9 mouse cellular contexts compared by ENCODE assay signal in the genomic region with DNA sequence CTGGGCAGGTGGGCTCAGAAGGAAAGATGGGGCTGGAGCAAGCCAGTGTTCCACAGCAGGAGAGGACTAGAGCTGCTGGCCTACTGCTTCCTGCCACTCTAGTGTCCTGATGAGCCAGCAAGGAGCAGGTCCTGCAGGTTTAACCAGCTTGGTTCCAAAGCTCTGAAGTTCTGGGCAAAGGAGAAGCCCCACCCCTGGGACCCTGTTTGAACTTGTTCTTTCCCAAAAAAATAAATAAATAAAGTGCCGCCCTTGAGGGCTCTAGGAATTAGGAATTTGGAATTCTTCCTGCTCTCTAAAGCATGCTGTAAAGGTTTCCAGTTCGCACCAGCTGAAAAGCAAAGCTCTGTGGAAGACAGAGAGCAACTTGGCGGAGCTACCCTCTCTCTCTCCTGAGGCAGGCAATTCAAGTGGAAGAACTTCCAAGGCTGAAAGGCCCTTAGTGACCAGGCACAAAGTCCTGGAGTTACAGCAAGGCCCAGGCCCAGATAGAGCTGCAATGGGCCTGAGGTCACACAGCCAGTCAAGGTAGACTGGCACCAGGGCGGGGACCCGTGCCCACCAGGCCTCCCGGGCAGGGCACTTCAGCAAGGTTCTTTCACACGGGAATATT. TPM values are rescaled to one million over a fixed set of nuclear protein-coding genes. Genes with fewer than 3 reads are reported as not detected.
DNase-seq lines count a peak whose midpoint lies in the region; ATAC-seq and TF ChIP-seq lines count a peak whose summit lies in the region.
"Had no signal": no experiment of that assay in that cellular context is flagged by ENCODE, and none has a peak within 500 bp of the region (broad histone marks: within the 10 kb centered on the region; RNA-seq: fewer than 3 reads in every experiment).

No protein-coding gene starts in this region.

- H3K9me3 ChIP-seq in midbrain, embryonic 16.5 days (replicated peaks; ENCODE audit: control insufficient read depth, low read length, poor library complexity, severe bottlenecking), result no peaks in the 10 kb centered on the region
- H3K9me3 ChIP-seq in midbrain, embryonic 11.5 days (ENCODE audit: control insufficient read depth, low read length), result no peaks in the 10 kb centered on the region
- no peaks in the 10 kb centered on the region for H3K9me3 ChIP-seq in stomach, postnatal 0 days (ENCODE audit: control insufficient read depth, low read length)

- peak; percentile 87 for TF ChIP-seq EP300 in stomach, postnatal 0 days (optimal IDR thresholded peaks at IDR 0.05)

- H3K4me1 ChIP-seq in midbrain, embryonic 16.5 days (ENCODE audit: control insufficient read depth, insufficient read depth, low read length), result peaks cover 6% of the 10 kb centered on the region
- H3K4me1 ChIP-seq in midbrain, embryonic 11.5 days (ENCODE audit: control insufficient read depth, insufficient read depth, low read length), result no peaks in the 10 kb centered on the region
- peaks cover 9% of the 10 kb centered on the region for H3K4me1 ChIP-seq in stomach, postnatal 0 days (replicated peaks; ENCODE audit: control insufficient read depth, insufficient read depth)

- 69% methylated on average over 7 of the region's 7 CpGs for WGBS in midbrain, embryonic 16.5 days
- WGBS in midbrain, embryonic 11.5 days, result 76% methylated on average over 7 of the region's 7 CpGs
- 43% methylated on average over 7 of the region's 7 CpGs for WGBS in stomach, postnatal 0 days

- no peak overlapping the region for H3K4me2 ChIP-seq in midbrain, embryonic 16.5 days (ENCODE audit: low read length)
- H3K4me2 ChIP-seq in midbrain, embryonic 11.5 days, result no peak overlapping the region
- H3K4me2 ChIP-seq in stomach, postnatal 0 days (replicated peaks; ENCODE audit: low read depth), result 0 out of 2 replicates have a peak overlapping the region, but pooled peaks have one; percentile 8

- H3K9ac ChIP-seq in midbrain, embryonic 16.5 days (ENCODE audit: low read depth, low read length), result no peak overlapping the region; the same call in 1 of the 2 replicates
- H3K9ac ChIP-seq in midbrain, embryonic 11.5 days (ENCODE audit: low read length), result no peak overlapping the region
- peak overlapping the region; percentile 23; the same call in 1 of the 2 replicates for H3K9ac ChIP-seq in stomach, postnatal 0 days (ENCODE audit: low read length)

- H3K27ac ChIP-seq in midbrain, embryonic 16.5 days (ENCODE audit: low read length), result peak overlapping the region; percentile 44; the same call in 1 of the 2 replicates
- no peak overlapping the region for H3K27ac ChIP-seq in midbrain, embryonic 11.5 days (ENCODE audit: low read depth, low read length)
- peak overlapping the region; percentile 89 for H3K27ac ChIP-seq in stomach, postnatal 0 days (replicated peaks)

- H3K4me3 ChIP-seq in midbrain, embryonic 16.5 days (ENCODE audit: low read depth, low read length), result no peak overlapping the region
- H3K4me3 ChIP-seq in midbrain, embryonic 11.5 days (ENCODE audit: low read depth, low read length), result no peak overlapping the region
- H3K4me3 ChIP-seq in stomach, postnatal 0 days (ENCODE audit: low read depth, low read length), result no peak overlapping the region

- ATAC-seq in midbrain, embryonic 16.5 days, result no peak
- ATAC-seq in midbrain, embryonic 11.5 days (ENCODE audit: low FRiP score), result no peak
- peak; percentile 60 for ATAC-seq in stomach, postnatal 0 days (ENCODE audit: low FRiP score, low TSS enrichment)
- no peak for ATAC-seq in megakaryocyte progenitor cell, adult 5-6 weeks (replicated peaks; ENCODE audit: poor library complexity)

- H3K27me3 ChIP-seq in midbrain, embryonic 16.5 days (ENCODE audit: control insufficient read depth, insufficient read depth, low read depth, low read length), result no peaks in the 10 kb centered on the region
- no peaks in the 10 kb centered on the region for H3K27me3 ChIP-seq in midbrain, embryonic 11.5 days (ENCODE audit: control insufficient read depth, insufficient read depth, low read length)
- no peaks in the 10 kb centered on the region for H3K27me3 ChIP-seq in stomach, postnatal 0 days (ENCODE audit: control insufficient read depth, insufficient read depth, low read length)

- H3K36me3 ChIP-seq in midbrain, embryonic 16.5 days (ENCODE audit: control insufficient read depth, insufficient read depth, low read length), result no peaks in the 10 kb centered on the region
- H3K36me3 ChIP-seq in midbrain, embryonic 11.5 days (ENCODE audit: control insufficient read depth, insufficient read depth, low read length), result no peaks in the 10 kb centered on the region
- H3K36me3 ChIP-seq in stomach, postnatal 0 days (ENCODE audit: control insufficient read depth, insufficient read depth, low read length), result no peaks in the 10 kb centered on the region

- DNase-seq in adrenal gland, postnatal 10 days, result peak; percentile 40
- no peak for DNase-seq in adrenal gland, adult 2 months
- DNase-seq in midbrain, embryonic 11.5 days (ENCODE audit: low spot score, missing footprints), result no peak
- DNase-seq in kidney, postnatal 4 days, result peak; percentile 47 to 69
- no peak for DNase-seq in stomach, postnatal 0 days (ENCODE audit: low spot score)
- DNase-seq in spleen, postnatal 36 days (ENCODE audit: low spot score in 2 of 2), result no peak
- DNase-seq: cerebellum, adult 9-10 months had no signal

- no peak for TF ChIP-seq CTCF in stomach, postnatal 0 days (IDR thresholded peaks at IDR 0.05; ENCODE audit: low read depth)

RNA-seq across cellular contexts. Expression of a gene that starts 38.6 kb away (rescaled TPM):
- total RNA-seq in adrenal gland, postnatal 10 days (2021), result 10 to 100 TPM; 55.8 to 66.3 TPM
- total RNA-seq in adrenal gland, adult 2 months (2021), result 10 to 100 TPM; 47.8 to 66.5 TPM
- polyA plus RNA-seq in adrenal gland, adult 2 months (2012; rRNA removed), result 38.7 and 44.7 TPM in 2 replicates
- polyA plus RNA-seq in midbrain, embryonic 16.5 days (2015; fragmentation: Nextera tagmentation; extraction: Ambion mirVana), result 43.2 and 46.3 TPM in 2 replicates
- polyA plus RNA-seq in midbrain, embryonic 11.5 days (2014; fragmentation: Nextera tagmentation; extraction: Ambion mirVana), result 32.7 and 44.1 TPM in 2 replicates
- polyA plus RNA-seq in stomach, postnatal 0 days (2015; fragmentation: Nextera tagmentation; extraction: Ambion mirVana), result 77.3 and 85.9 TPM in 2 replicates
- 0.71 and 2.7 TPM in 2 replicates for total RNA-seq in megakaryocyte progenitor cell, adult 5-6 weeks (2015)
- total RNA-seq in megakaryocyte progenitor cell, adult 5-6 weeks (2017), result 2.8 and 4.4 TPM in 2 replicates

Comparison
In these comparisons a context has a peak if more than half of its experiments do, and no peak if none do; other contexts are left out.
1. DNase-seq: peak in adrenal gland, postnatal 10 days (single experiment) and kidney, postnatal 4 days (2 of 2); none in adrenal gland, adult 2 months (single experiment), midbrain, embryonic 11.5 days (single experiment), stomach, postnatal 0 days (single experiment) and spleen, postnatal 36 days (0 of 2).